Mouse (Mus musculus) left cerebral cortex, postnatal 4 days (tissue): ENCODE measurements around the gene Acrbp. TPM values are rescaled to one million over a fixed set of nuclear protein-coding genes. Genes with fewer than 3 reads are reported as not detected.
A peak's percentile ranks its signal among the peaks of the same experiment; 100 is the strongest.

Experiments used
- DNase-seq: peaks from one replicate; pipeline ENCODE4 v3.0.0-alpha.2; 2022
- intact Hi-C: fragments of 180-260 bp; cut with DNase I; formaldehyde crosslinking; loops from one replicate; pipeline ENCODE4 v1.15.1; 2025
- total RNA-seq, 2 experiments: library from RNA; stranded (reverse); gene quantifications; 2 replicates each; pipeline ENCODE4 v1.2.3; 2021

Acrbp gene
- total RNA-seq, 2 experiments from 2014 or later, result 11.7 to 13.0 TPM

- intact Hi-C loops, result no loop called here
- DNase-seq, result no peak
Measured at GRCm38 (mm10) chr6:125067571-125067995, 18.1 kb downstream of the Acrbp start, which contains the start of gene Lpar5. Lpar5 (plus strand) TSS chr6:125067920.

DNA sequence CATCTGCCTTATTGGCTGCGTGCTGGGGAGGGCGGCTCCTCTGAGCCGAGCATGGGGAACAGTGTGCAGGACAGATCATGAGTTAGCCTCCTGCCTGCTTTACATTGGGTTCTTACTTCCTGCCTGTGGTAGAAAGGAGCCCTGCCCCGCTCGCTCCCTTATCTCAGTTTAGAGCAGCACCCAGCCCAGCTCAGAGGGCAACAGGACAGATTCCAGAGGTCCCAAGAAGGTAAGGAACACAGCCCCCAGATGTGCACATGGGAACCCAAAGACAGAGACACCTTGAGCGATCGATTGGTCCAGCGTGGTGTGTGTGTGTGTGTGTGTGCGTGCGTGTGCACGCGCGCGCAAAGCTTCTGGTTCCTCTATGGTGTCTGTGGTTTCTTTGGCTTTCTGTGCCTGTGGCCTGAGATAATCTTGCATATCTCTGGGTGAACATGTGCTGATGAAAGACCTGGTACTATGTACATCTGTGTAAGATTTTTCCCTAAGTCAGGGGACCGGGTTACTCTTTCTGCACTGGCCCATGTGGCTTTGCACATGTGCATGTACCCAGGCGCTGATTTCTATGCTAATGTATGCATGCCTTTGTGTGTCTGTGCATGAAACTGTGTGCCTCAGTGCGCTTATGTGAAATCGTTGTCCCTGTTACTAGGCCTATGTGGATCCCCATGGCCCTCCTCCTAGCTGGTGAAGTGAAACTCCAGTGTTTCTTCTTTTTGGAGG lies 21.8 kb downstream of the Acrbp start:
- intact Hi-C loops, result no loop called here
- peak; percentile 52 for DNase-seq

DNA sequence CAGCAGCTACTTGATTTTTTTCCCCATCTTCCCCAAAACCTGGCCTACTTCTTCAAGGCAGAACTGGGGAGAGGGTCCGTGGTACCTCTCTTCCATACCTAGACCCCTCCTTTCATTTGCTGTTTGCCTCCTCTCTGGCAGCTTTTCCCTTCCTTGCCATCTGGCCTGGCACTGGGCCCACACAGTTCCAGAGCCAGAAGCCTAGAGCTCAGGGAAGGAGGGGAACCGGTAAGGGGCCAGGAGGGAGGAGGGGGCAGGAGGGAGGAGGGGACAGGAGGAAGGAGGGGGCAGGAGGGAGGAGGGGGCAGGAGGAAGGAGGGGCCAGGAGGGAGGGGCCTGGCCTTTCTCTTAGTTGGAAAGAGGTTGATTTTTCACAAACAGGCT lies 22.4 kb downstream of the Acrbp start:
- intact Hi-C loops, result no loop called here
- DNase-seq, result peak; percentile 98

- DNase-seq, result no peak
- intact Hi-C loops, result no loop called here
Measured at GRCm38 (mm10) chr6:125073825-125074224, 24.3 kb downstream of the Acrbp start.

DNA sequence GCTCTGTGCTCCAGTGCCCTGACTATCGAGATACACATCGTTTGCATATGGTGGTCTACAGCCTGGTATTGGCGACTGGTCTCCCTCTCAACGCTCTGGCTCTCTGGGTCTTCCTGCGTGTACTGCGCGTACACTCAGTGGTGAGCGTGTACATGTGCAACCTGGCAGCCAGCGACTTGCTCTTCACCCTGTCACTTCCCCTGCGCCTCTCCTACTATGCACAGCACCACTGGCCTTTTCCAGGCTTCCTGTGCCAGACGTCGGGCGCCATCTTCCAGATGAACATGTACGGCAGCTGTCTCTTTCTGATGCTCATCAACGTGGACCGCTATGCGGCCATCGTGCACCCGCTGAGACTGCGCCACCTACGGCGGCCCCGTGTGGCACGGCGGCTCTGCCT lies 31.9 kb downstream of the Acrbp start:
- intact Hi-C loops, result loop anchor here (10.0 kb wide), 1 partner anchor 227 kb away; the partner anchor contains the start of gene P3h3
- DNase-seq, result no peak

DNA sequence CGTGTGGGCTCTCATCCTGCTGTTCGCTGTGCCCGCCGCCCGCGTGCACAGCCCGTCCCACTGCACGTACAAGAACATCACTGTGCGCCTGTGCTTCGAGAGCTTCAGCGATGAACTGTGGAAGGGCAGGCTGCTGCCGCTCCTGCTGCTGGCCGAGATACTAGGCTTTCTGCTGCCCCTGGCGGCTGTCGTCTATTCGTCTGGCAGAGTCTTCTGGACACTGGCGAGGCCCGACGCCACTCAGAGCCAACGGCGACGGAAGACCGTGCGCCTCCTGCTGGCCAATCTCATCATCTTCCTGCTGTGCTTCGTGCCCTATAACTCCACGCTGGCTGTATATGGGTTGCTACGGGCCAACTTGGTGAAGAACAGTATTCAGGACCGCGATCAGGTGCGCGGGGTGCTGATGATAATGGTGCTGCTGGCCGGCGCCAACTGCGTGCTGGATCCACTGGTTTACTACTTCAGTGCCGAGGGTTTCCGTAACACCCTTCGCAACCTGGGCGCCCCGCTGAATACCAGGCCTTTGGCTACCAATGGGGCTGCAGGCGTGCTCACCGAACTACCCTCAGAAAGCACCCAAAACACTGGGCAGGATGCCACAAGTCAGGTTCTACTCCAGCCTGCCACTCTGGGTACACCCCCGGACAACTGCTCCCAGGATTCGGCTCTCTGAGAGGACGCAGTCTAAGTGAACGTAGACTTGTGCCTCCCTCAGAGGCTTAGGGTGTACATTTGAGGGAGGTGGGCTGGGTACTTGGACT lies 32.5 kb downstream of the Acrbp start:
- intact Hi-C loops, result loop anchor here (10.0 kb wide), 1 partner anchor 227 kb away; the partner anchor contains the start of gene P3h3
- peak; percentile 97 for DNase-seq

GRCm38 (mm10) chr6:125082801-125083386 lies 33.4 kb downstream of the Acrbp start:
- intact Hi-C loops, result loop anchor here (10.0 kb wide), 1 partner anchor 228 kb away; the partner anchor contains the start of gene P3h3
- no peak for DNase-seq

DNA sequence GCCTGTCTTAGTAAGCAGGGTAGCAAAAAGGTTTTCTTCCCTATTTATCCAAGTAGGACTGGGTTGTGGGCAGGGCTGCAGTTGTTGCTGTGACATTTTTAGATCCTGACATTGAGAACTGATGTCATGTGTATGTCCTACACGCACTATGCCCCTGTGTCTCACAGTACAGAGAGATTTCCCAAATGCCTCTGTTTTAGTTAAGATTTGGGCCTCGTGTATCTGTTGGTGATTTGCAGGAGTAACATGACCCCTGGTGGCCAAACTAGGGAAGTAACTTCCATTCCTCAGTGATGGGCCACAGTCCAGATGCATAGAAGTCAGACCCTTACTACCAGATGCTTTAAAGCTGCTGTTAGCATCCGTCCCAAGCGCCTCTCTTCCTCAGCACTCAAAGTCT lies 34.9 kb downstream of the Acrbp start:
- DNase-seq, result peak; percentile 60
- intact Hi-C loops, result loop anchor here (2.0 to 10.0 kb wide), 2 partner anchors 38 to 230 kb away; partner anchors contain the start of gene P3h3

- intact Hi-C loops, result loop anchor here (10.0 kb wide), 1 partner anchor 233 kb away; the partner anchor contains the start of gene P3h3
- no peak for DNase-seq
Measured at GRCm38 (mm10) chr6:125087937-125088336, 38.4 kb downstream of the Acrbp start.

GRCm38 (mm10) chr6:125088561-125089321 lies 39.3 kb downstream of the Acrbp start:
- peak; percentile 93 for DNase-seq
- intact Hi-C loops, result loop anchor here (10.0 kb wide), 1 partner anchor 234 kb away; the partner anchor contains the start of gene P3h3

GRCm38 (mm10) chr6:125089521-125090321 lies 40.2 kb downstream of the Acrbp start:
- intact Hi-C loops, result loop anchor here (10.0 kb wide), 1 partner anchor 235 kb away; the partner anchor contains the start of gene P3h3
- peak; percentile 86 for DNase-seq

GRCm38 (mm10) chr6:125090341-125091085 lies 41.0 kb downstream of the Acrbp start:
- intact Hi-C loops, result no loop called here
- no peak for DNase-seq

DNA sequence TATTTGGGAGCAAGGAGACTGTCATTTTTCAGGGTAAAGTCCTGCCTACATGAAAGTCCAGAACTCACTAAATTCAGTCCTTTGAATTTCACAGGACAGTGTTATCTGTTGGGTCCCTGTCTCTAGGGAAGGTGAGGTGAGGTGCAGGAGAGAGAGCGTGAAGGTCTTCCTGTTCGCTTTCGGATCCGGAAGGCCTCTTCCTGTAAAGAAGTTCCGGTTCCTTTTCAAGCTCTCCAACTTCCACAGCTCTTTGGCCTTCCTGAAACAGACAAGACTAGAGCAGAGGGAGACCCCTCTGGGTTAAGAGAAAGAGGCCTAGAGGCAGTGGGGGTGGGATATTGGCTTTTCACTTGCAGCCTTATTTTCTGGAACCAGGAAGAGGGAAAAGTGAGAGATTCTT lies 42.9 kb downstream of the Acrbp start:
- intact Hi-C loops, result no loop called here
- no peak for DNase-seq

GRCm38 (mm10) chr6:125094843-125095242 lies 45.4 kb downstream of the Acrbp start:
- no peak for DNase-seq
- intact Hi-C loops, result no loop called here

GRCm38 (mm10) chr6:125095391-125096278 lies 46.1 kb downstream of the Acrbp start, which contains the start of gene Chd4:
Chd4 (plus strand) TSS chr6:125095981.
- intact Hi-C loops, result no loop called here
- DNase-seq, result peak; percentile 100

DNA sequence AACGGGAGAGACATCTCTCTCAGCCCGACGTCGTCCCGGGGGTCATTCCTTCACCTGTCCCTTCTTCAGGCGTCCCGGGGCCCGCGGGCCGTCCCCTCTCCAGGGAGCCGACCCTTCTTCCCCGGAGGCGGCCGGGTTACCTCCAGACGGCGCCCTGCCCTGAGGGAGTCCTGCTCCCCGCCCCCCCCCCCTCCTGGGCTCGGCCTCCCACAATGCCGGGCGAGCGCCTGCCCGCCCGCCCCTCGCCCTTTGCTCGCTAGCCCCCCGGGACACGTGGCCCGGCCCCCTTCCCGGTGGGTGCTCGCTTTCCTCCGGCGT lies 46.7 kb downstream of the Acrbp start:
- DNase-seq, result no peak
- intact Hi-C loops, result no loop called here

- intact Hi-C loops, result no loop called here
- DNase-seq, result peak; percentile 81
Measured at GRCm38 (mm10) chr6:125096597-125097345, 47.3 kb downstream of the Acrbp start.
